Mouse (Mus musculus): ENCODE measurements at regions not wholly inside any gene's neighbourhood (a gene's known extent, or its start where the extent isn't known, plus 50 kb on each side); places are given as distances from the start of the nearest gene placed in this dataset.
"Not testable (repeated sequence)": the region's sequence is repeated elsewhere in the genome, so short reads cannot be mapped to it uniquely, and the experiment has no call there.

GRCm38 (mm10) chr12:113597163-113597562 lies 53.5 kb downstream of the Adam6a start:
- H3K4me1 ChIP-seq; H3K27me3 ChIP-seq (replicated peaks; ENCODE audit: low read depth, poor library complexity, severe bottlenecking); DNase-seq (ENCODE audit: low spot score); H3K36me3 ChIP-seq (replicated peaks); H3K4me3 ChIP-seq; H3K27ac ChIP-seq (replicated peaks): not testable (repeated sequence)
- peaks cover 23% of the 10 kb centered on the region; the same call in 1 of the 2 replicates for H3K9me3 ChIP-seq
- WGBS = 75% methylated on average over 5 of the region's 5 CpGs

- peak; percentile 25 for DNase-seq (ENCODE audit: low spot score)
These were observed 67.2 kb downstream of the Adam6a start for GRCm38 (mm10) chr12:113610924-113611323.

DNA sequence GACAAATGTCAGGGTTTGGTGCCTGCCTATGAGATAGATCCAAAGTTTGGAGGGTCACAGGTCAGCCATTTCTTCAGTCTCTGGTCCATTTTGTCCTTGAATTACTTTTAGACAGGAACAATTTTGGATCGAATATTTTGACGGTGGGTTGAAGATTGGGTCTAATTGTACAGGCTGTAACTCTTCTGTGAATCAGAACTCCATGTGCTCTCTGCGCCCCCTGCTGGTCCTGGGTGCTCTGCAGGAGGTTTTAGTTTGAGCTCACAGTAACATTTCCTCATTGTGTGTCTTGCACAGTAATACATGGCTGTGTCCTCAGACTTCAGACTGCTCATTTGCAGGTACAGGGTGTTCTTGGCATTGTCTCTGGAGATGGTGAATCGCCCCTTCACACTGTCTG lies 81.5 kb downstream of the Adam6a start:
- 44% methylated on average over 4 of the region's 4 CpGs for WGBS
- H3K9me3 ChIP-seq; H3K27me3 ChIP-seq (replicated peaks; ENCODE audit: low read depth, poor library complexity, severe bottlenecking); H3K36me3 ChIP-seq (replicated peaks); H3K27ac ChIP-seq (replicated peaks); DNase-seq (ENCODE audit: low spot score); H3K4me3 ChIP-seq; H3K4me1 ChIP-seq: not testable (repeated sequence)

More at GRCm38 (mm10) chr12:113610924-113611323, 67.2 kb downstream of the Adam6a start:
- Histone ChIP-seq H3K9me3 (peaks cover 13% of the 10 kb centered on the region), H3K4me1 (no peaks in the 10 kb centered on the region), H3K27ac (replicated peaks) (no peak overlapping the region), H3K27me3 (replicated peaks; ENCODE audit: low read depth, poor library complexity, severe bottlenecking) (no peaks in the 10 kb centered on the region), H3K4me3 (no peak overlapping the region), H3K36me3 (replicated peaks) (no peaks in the 10 kb centered on the region)
- WGBS = 51% methylated on average over 4 of the region's 4 CpGs

DNA sequence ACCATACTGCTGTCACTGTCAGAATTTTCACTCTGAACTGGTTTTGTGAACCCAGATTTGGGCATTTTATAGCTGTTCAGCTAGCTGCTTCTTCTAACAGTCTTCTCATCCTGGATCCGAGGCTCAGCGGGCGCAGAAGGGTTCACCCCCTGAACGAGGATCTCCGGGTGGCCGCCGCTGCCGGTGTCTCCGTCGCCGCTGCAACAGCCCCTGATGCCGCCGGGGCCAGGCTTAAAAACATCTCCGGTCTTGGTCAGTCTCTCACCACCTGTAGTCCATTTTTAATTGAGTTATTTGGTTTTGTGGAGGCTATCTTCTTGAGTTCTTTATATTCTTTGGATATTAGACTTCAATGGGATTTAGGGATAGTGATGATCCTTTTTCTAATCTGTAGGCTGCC lies 87.1 kb downstream of the Adam6a start:
- not testable (repeated sequence) for H3K27ac ChIP-seq (replicated peaks); DNase-seq (ENCODE audit: low spot score); H3K9me3 ChIP-seq; H3K27me3 ChIP-seq (replicated peaks; ENCODE audit: low read depth, poor library complexity, severe bottlenecking); H3K36me3 ChIP-seq (replicated peaks); H3K4me3 ChIP-seq; H3K4me1 ChIP-seq
- WGBS = 93% methylated on average over 14 of the region's 14 CpGs
